Mouse (Mus musculus) gonadal fat pad, adult 2 months (tissue): Measurements from ENCODE around the gene Itpripl1. TPM values are rescaled to one million over a fixed set of nuclear protein-coding genes. Genes with fewer than 3 reads are reported as not detected.
"Not testable (repeated sequence)": the region's sequence is repeated elsewhere in the genome, so short reads cannot be mapped to it uniquely, and the experiment has no call there.

ENCODE experiments used
- DNase-seq: peaks from one replicate; pipeline ENCODE4 v3.0.0-alpha.2; 2012; ENCODE audit warnings: low read depth
- polyA plus RNA-seq: library from polyadenylated mRNA; depleted of rRNA; stranded (reverse); fragments of >200 nt; gene quantifications from 2 replicates; pipeline ENCODE4 v1.2.3, GENCODE M21; 2012; rRNA removed

Itpripl1 gene
- polyA plus RNA-seq, 1 experiment = 14.4 TPM

- DNase-seq = no peak
Observed at GRCm38 (mm10) chr2:127092000-127092399, 51.2 kb downstream of the Itpripl1 start.

- not testable (repeated sequence) for DNase-seq
Observed at GRCm38 (mm10) chr2:127090151-127090550, 53.1 kb downstream of the Itpripl1 start.

Other genes with a start within 250 kb of the Itpripl1 start
- gene Sppl2a, start 210.2 kb downstream of the Itpripl1 start, polyA plus RNA-seq = 14.6 and 15.6 TPM in 2 replicates
- gene Ap4e1, start 134.7 kb downstream of the Itpripl1 start, polyA plus RNA-seq = 3.5 and 3.6 TPM in 2 replicates
- gene Blvra, start 72.8 kb downstream of the Itpripl1 start, polyA plus RNA-seq = 13.5 and 18.6 TPM in 2 replicates
- gene Ncaph, start 9.5 kb downstream of the Itpripl1 start, polyA plus RNA-seq = 0.93 and 1.1 TPM in 2 replicates
- 2.2 and 2.8 TPM in 2 replicates for gene 1810024B03Rik, start 64.8 kb upstream of the Itpripl1 start, polyA plus RNA-seq
- 50.9 and 53.5 TPM in 2 replicates for gene Snrnp200, start 64.9 kb upstream of the Itpripl1 start, polyA plus RNA-seq
- gene Ciao1, start 104.4 kb upstream of the Itpripl1 start, polyA plus RNA-seq = 58.5 and 66.1 TPM in 2 replicates
- 70.6 and 74.0 TPM in 2 replicates for gene Tmem127, start 104.5 kb upstream of the Itpripl1 start, polyA plus RNA-seq
- gene Stard7, start 126.8 kb upstream of the Itpripl1 start, polyA plus RNA-seq = 35.5 and 38.2 TPM in 2 replicates
- 1.8 and 2.7 TPM in 2 replicates for gene Dusp2, start 192.7 kb upstream of the Itpripl1 start, polyA plus RNA-seq
- not detected in 2 replicates for gene Astl, start 195.2 kb upstream of the Itpripl1 start, polyA plus RNA-seq
- gene Adra2b, start 219.8 kb upstream of the Itpripl1 start, polyA plus RNA-seq = 0.54 and 1.1 TPM in 2 replicates